11 mouse cellular contexts compared by ENCODE assay signal in genomic region chr15:77831138-77831579, GRCm38 (mm10). TPM values are rescaled to one million over a fixed set of nuclear protein-coding genes. Genes with fewer than 3 reads are reported as not detected.
A peak's percentile ranks its signal among the peaks of the same experiment; 100 is the strongest.
DNase-seq lines count a peak whose midpoint lies in the region; ATAC-seq and TF ChIP-seq lines count a peak whose summit lies in the region.
"Had no signal": no experiment of that assay in that cellular context is flagged by ENCODE, and none has a peak within 500 bp of the region (broad histone marks: within the 10 kb centered on the region; RNA-seq: fewer than 3 reads in every experiment).

No protein-coding gene starts in this region.

- TF ChIP-seq CTCF in forebrain, postnatal 0 days (IDR thresholded peaks at IDR 0.05; ENCODE audit: low read depth): no peak

- peaks cover 82% of the 10 kb centered on the region for H3K4me1 ChIP-seq in intestine, embryonic 16.5 days (ENCODE audit: control insufficient read depth, insufficient read depth, low read length)
- peaks cover 77% of the 10 kb centered on the region for H3K4me1 ChIP-seq in intestine, embryonic 15.5 days (replicated peaks)
- H3K4me1 ChIP-seq in forebrain, postnatal 0 days (ENCODE audit: insufficient read depth): no peaks in the 10 kb centered on the region; the same call in 1 of the 2 replicates

- DNase-seq in urinary bladder, postnatal 25 days (ENCODE audit: low spot score): peak; percentile 56
- DNase-seq in urinary bladder, postnatal 10 days (ENCODE audit: low spot score): no peak
- DNase-seq in lung, postnatal 25 days (ENCODE audit: low spot score): peak; percentile 67
- DNase-seq in forebrain, postnatal 0 days: no peak
- DNase-seq in gastrocnemius, postnatal 14 days: no peak
- DNase-seq in embryo, embryonic 9.5 days (ENCODE audit: extremely low spot score): no peak
- DNase-seq: heart, postnatal 10 days; retina, postnatal 1 day had no signal

- no peak for ATAC-seq in intestine, embryonic 16.5 days
- no peak for ATAC-seq in intestine, embryonic 15.5 days
- no peak for ATAC-seq in forebrain, postnatal 0 days
- ATAC-seq: CD4-positive, CD25-positive, alpha-beta regulatory T cell, adult 4 months had no signal

- no peaks in the 10 kb centered on the region for H3K27me3 ChIP-seq in intestine, embryonic 16.5 days (replicated peaks; ENCODE audit: control insufficient read depth, insufficient read depth, low read length)
- H3K27me3 ChIP-seq in intestine, embryonic 15.5 days (replicated peaks): no peaks in the 10 kb centered on the region
- no peaks in the 10 kb centered on the region for H3K27me3 ChIP-seq in forebrain, postnatal 0 days (ENCODE audit: insufficient read depth, low read length)

- H3K4me3 ChIP-seq in intestine, embryonic 16.5 days (ENCODE audit: low read length): no peak overlapping the region
- no peak overlapping the region for H3K4me3 ChIP-seq in intestine, embryonic 15.5 days (replicated peaks)
- no peak overlapping the region for H3K4me3 ChIP-seq in forebrain, postnatal 0 days (ENCODE audit: low read depth, low read length)

- H3K9me3 ChIP-seq in intestine, embryonic 16.5 days (ENCODE audit: control insufficient read depth, low read length): no peaks in the 10 kb centered on the region
- no peaks in the 10 kb centered on the region for H3K9me3 ChIP-seq in intestine, embryonic 15.5 days
- no peaks in the 10 kb centered on the region for H3K9me3 ChIP-seq in forebrain, postnatal 0 days (ENCODE audit: low read length)

- WGBS in intestine, embryonic 16.5 days: 80% methylated on average over 2 of the region's 2 CpGs
- 68% methylated on average over 2 of the region's 2 CpGs for WGBS in intestine, embryonic 15.5 days
- WGBS in forebrain, postnatal 0 days: 84% methylated on average over 2 of the region's 2 CpGs

- peak overlapping the region; percentile 31; the same call in 1 of the 2 replicates for H3K27ac ChIP-seq in intestine, embryonic 16.5 days (ENCODE audit: low read length)
- H3K27ac ChIP-seq in intestine, embryonic 15.5 days: no peak overlapping the region
- no peak overlapping the region for H3K27ac ChIP-seq in forebrain, postnatal 0 days (ENCODE audit: low read depth, low read length)

- H3K4me2 ChIP-seq in intestine, embryonic 16.5 days (ENCODE audit: low read depth, low read length): no peak overlapping the region
- no peak overlapping the region for H3K4me2 ChIP-seq in intestine, embryonic 15.5 days (replicated peaks)
- no peak overlapping the region for H3K4me2 ChIP-seq in forebrain, postnatal 0 days (ENCODE audit: low read depth)

- intact Hi-C loops in gastrocnemius, postnatal 14 days (cut with DNase I; ENCODE audit: low total_unique reads): loop anchor here (10.0 kb wide), 1 partner anchor 46 kb away; no protein-coding TSS in a partner anchor

- peak overlapping the region; percentile 30; the same call in 1 of the 2 replicates for H3K9ac ChIP-seq in intestine, embryonic 16.5 days (ENCODE audit: low read depth, low read length)
- H3K9ac ChIP-seq in intestine, embryonic 15.5 days: no peak overlapping the region
- H3K9ac ChIP-seq in forebrain, postnatal 0 days: no peak overlapping the region

- H3K36me3 ChIP-seq in intestine, embryonic 16.5 days (ENCODE audit: control insufficient read depth, insufficient read depth, low read length): no peaks in the 10 kb centered on the region; the same call in 1 of the 2 replicates
- peaks cover 8% of the 10 kb centered on the region; the same call in 1 of the 2 replicates for H3K36me3 ChIP-seq in intestine, embryonic 15.5 days
- H3K36me3 ChIP-seq in forebrain, postnatal 0 days (ENCODE audit: insufficient read depth): no peaks in the 10 kb centered on the region

RNA-seq across cellular contexts. Expression of gene Myh9, which starts 10.8 kb away (rescaled TPM):
- 39.1 and 43.8 TPM in 2 replicates for polyA plus RNA-seq in intestine, embryonic 16.5 days (2015; fragmentation: Nextera tagmentation; extraction: Ambion mirVana)
- polyA plus RNA-seq in intestine, embryonic 15.5 days (2015; fragmentation: Nextera tagmentation; extraction: Ambion mirVana): 51.6 and 52.9 TPM in 2 replicates
- 26.4 and 35.2 TPM in 2 replicates for total RNA-seq in forebrain, postnatal 0 days (2014; rRNA removed)
- polyA plus RNA-seq in forebrain, postnatal 0 days (2015; fragmentation: Nextera tagmentation; extraction: Ambion mirVana): 5.8 and 7.2 TPM in 2 replicates
- total RNA-seq in gastrocnemius, postnatal 14 days (2021): 100 to 1,000 TPM in 1 of 2 experiments, 10 to 100 TPM in 1; 96.9 to 111 TPM

Comparison
In these comparisons a context has a peak if more than half of its experiments do, and no peak if none do; other contexts are left out.
1. DNase-seq: peak in urinary bladder, postnatal 25 days (single experiment) and lung, postnatal 25 days (single experiment); none in urinary bladder, postnatal 10 days (single experiment), forebrain, postnatal 0 days (single experiment), gastrocnemius, postnatal 14 days (single experiment) and embryo, embryonic 9.5 days (single experiment).